Mouse (Mus musculus) kidney, adult 2 months (tissue): ENCODE data around the gene H3f3b.

ENCODE experiments used
- CTCF ChIP-seq: fragments of 200-500 bp; conservative IDR thresholded peaks from 2 replicates; pipeline ENCODE4 v1.5.1; 2011; ENCODE audit warnings: low read depth, mild to moderate bottlenecking, control low read depth, low read length, moderate library complexity, mixed read lengths; ENCODE audit not compliant: insufficient read depth, insufficient read length
- POLR2A ChIP-seq: fragments of 200-500 bp; IDR thresholded peaks from one replicate; pipeline ENCODE4 v1.6.1; 2011; ENCODE audit warnings: low read depth, low read length, control low read depth

GRCm38 (mm10) chr11:116076266-116076540 is 48.4 kb upstream of the H3f3b start:
- TF ChIP-seq CTCF: no peak
- no peak for TF ChIP-seq POLR2A
